Mouse (Mus musculus): ENCODE results near the gene Fam53a. TPM values are rescaled to one million over a fixed set of nuclear protein-coding genes. Genes with fewer than 3 reads are reported as not detected.

The Fam53a gene
- polyA plus RNA-seq, 2 experiments: 7.3 to 17.9 TPM

GRCm38 (mm10) chr5:33607434-33607833 lies 22.0 kb downstream of the Fam53a start:
- Histone ChIP-seq H3K9ac (replicated peaks) (no peak overlapping the region), H3K4me1 (replicated peaks; ENCODE audit: control insufficient read depth in 2 of 2, insufficient read depth in 2 of 2, low read length in 1 of 2) (no peaks in the 10 kb centered on the region), H3K9me3 (ENCODE audit: control insufficient read depth, low read length) (no peaks in the 10 kb centered on the region), H3K36me3 (replicated peaks; ENCODE audit: control insufficient read depth, insufficient read depth, low read depth) (peaks cover 4% of the 10 kb centered on the region; the same call in 1 of the 2 replicates), H3K27me3 (ENCODE audit: control insufficient read depth, insufficient read depth, low read length) (no peaks in the 10 kb centered on the region), H3K4me2 (ENCODE audit: low read depth) (no peak overlapping the region), H3K27ac (no peak overlapping the region), H3K4me3 (ENCODE audit: insufficient read depth in 1 of 2, low read depth in 2 of 2, low read length in 2 of 2) (no peak overlapping the region)
- DNase-seq (ENCODE audit: low read depth in 3 of 3, low spot score in 3 of 3) (no peak), ATAC-seq (ENCODE audit: insufficient read depth) (no peak)
- 91% methylated on average over 15 of the region's 15 CpGs for WGBS (ENCODE audit: insufficient replicate concordance)
- no peak for TF ChIP-seq CTCF (IDR thresholded peaks at IDR 0.05; ENCODE audit: low read depth)
- no peak for TF ChIP-seq EP300 (IDR thresholded peaks at IDR 0.05; ENCODE audit: low read depth)

- Histone ChIP-seq H3K36me3 (replicated peaks; ENCODE audit: control insufficient read depth, insufficient read depth, low read depth) (peaks cover 4% of the 10 kb centered on the region; the same call in 1 of the 2 replicates), H3K4me1 (replicated peaks; ENCODE audit: control insufficient read depth in 2 of 2, insufficient read depth in 2 of 2, low read length in 1 of 2) (no peaks in the 10 kb centered on the region), H3K4me3 (ENCODE audit: insufficient read depth in 1 of 2, low read depth in 2 of 2, low read length in 2 of 2) (no peak overlapping the region), H3K27ac (no peak overlapping the region), H3K9ac (replicated peaks) (no peak overlapping the region), H3K9me3 (ENCODE audit: control insufficient read depth, low read length) (no peaks in the 10 kb centered on the region), H3K4me2 (ENCODE audit: low read depth) (no peak overlapping the region), H3K27me3 (ENCODE audit: control insufficient read depth, insufficient read depth, low read length) (no peaks in the 10 kb centered on the region)
- no peak for DNase-seq (ENCODE audit: low read depth in 3 of 3, low spot score in 3 of 3)
- 73% methylated on average over 7 of the region's 7 CpGs for WGBS (ENCODE audit: insufficient replicate concordance)
- TF ChIP-seq EP300 (IDR thresholded peaks at IDR 0.05; ENCODE audit: low read depth) (no peak), CTCF (IDR thresholded peaks at IDR 0.05; ENCODE audit: low read depth) (no peak)
- no peak for ATAC-seq (ENCODE audit: insufficient read depth)
These were observed 22.8 kb downstream of the Fam53a start for GRCm38 (mm10) chr5:33606631-33607030.

GRCm38 (mm10) chr5:33605314-33605713 lies 24.1 kb downstream of the Fam53a start:
- WGBS (ENCODE audit: insufficient replicate concordance): 67% methylated on average over 5 of the region's 5 CpGs
- Histone ChIP-seq H3K27ac (no peak overlapping the region), H3K9me3 (ENCODE audit: control insufficient read depth, low read length) (no peaks in the 10 kb centered on the region), H3K4me3 (ENCODE audit: insufficient read depth in 1 of 2, low read depth in 2 of 2, low read length in 2 of 2) (no peak overlapping the region), H3K27me3 (ENCODE audit: control insufficient read depth, insufficient read depth, low read length) (no peaks in the 10 kb centered on the region), H3K36me3 (replicated peaks; ENCODE audit: control insufficient read depth, insufficient read depth, low read depth) (peaks cover 4% of the 10 kb centered on the region; the same call in 1 of the 2 replicates), H3K4me2 (ENCODE audit: low read depth) (no peak overlapping the region), H3K9ac (replicated peaks) (no peak overlapping the region), H3K4me1 (replicated peaks; ENCODE audit: control insufficient read depth in 2 of 2, insufficient read depth in 2 of 2, low read length in 1 of 2) (no peaks in the 10 kb centered on the region)
- TF ChIP-seq CTCF (IDR thresholded peaks at IDR 0.05; ENCODE audit: low read depth): no peak
- no peak for TF ChIP-seq EP300 (IDR thresholded peaks at IDR 0.05; ENCODE audit: low read depth)
- no peak for ATAC-seq (ENCODE audit: insufficient read depth)
- no peak for DNase-seq (ENCODE audit: low read depth in 3 of 3, low spot score in 3 of 3)

- no peak overlapping the region for H3K4me3 ChIP-seq (ENCODE audit: insufficient read depth in 1 of 2, low read depth in 2 of 2, low read length in 2 of 2)
- 39% methylated on average over 2 of the region's 2 CpGs for WGBS (ENCODE audit: insufficient replicate concordance)
- no peak overlapping the region for H3K4me2 ChIP-seq (ENCODE audit: low read depth)
- TF ChIP-seq CTCF (IDR thresholded peaks at IDR 0.05; ENCODE audit: low read depth) (peak; percentile 66), EP300 (IDR thresholded peaks at IDR 0.05; ENCODE audit: low read depth) (no peak)
- H3K9ac ChIP-seq (replicated peaks): no peak overlapping the region
- no peaks in the 10 kb centered on the region for H3K9me3 ChIP-seq (ENCODE audit: control insufficient read depth, low read length)
- no peak overlapping the region for H3K27ac ChIP-seq
- H3K36me3 ChIP-seq (replicated peaks; ENCODE audit: control insufficient read depth, insufficient read depth, low read depth): no peaks in the 10 kb centered on the region
- DNase-seq (ENCODE audit: low read depth in 3 of 3, low spot score in 3 of 3) (no peak), ATAC-seq (ENCODE audit: insufficient read depth) (no peak)
- H3K27me3 ChIP-seq (ENCODE audit: control insufficient read depth, insufficient read depth, low read length): no peaks in the 10 kb centered on the region
- no peaks in the 10 kb centered on the region for H3K4me1 ChIP-seq (replicated peaks; ENCODE audit: control insufficient read depth in 2 of 2, insufficient read depth in 2 of 2, low read length in 1 of 2)
These were observed 35.8 kb downstream of the Fam53a start for GRCm38 (mm10) chr5:33593620-33594019.

- Histone ChIP-seq H3K27me3 (ENCODE audit: control insufficient read depth, insufficient read depth, low read length) (no peaks in the 10 kb centered on the region), H3K9ac (replicated peaks) (no peak overlapping the region), H3K9me3 (ENCODE audit: control insufficient read depth, low read length) (no peaks in the 10 kb centered on the region), H3K27ac (no peak overlapping the region), H3K4me3 (ENCODE audit: insufficient read depth in 1 of 2, low read depth in 2 of 2, low read length in 2 of 2) (no peak overlapping the region), H3K4me2 (ENCODE audit: low read depth) (no peak overlapping the region), H3K4me1 (replicated peaks; ENCODE audit: control insufficient read depth in 2 of 2, insufficient read depth in 2 of 2, low read length in 1 of 2) (no peaks in the 10 kb centered on the region), H3K36me3 (replicated peaks; ENCODE audit: control insufficient read depth, insufficient read depth, low read depth) (no peaks in the 10 kb centered on the region)
- DNase-seq (ENCODE audit: low read depth in 3 of 3, low spot score in 3 of 3): peak; percentile 30 to 41 (median 37)
- ATAC-seq (ENCODE audit: insufficient read depth): no peak
- 54% methylated on average over 5 of the region's 5 CpGs for WGBS (ENCODE audit: insufficient replicate concordance)
- TF ChIP-seq CTCF (IDR thresholded peaks at IDR 0.05; ENCODE audit: low read depth) (peak; percentile 99), EP300 (IDR thresholded peaks at IDR 0.05; ENCODE audit: low read depth) (no peak)
These were observed 40.1 kb downstream of the Fam53a start for GRCm38 (mm10) chr5:33589221-33589888.
